Mouse (Mus musculus): ENCODE measurements around the gene Vmn2r23. TPM values are rescaled to one million over a fixed set of nuclear protein-coding genes. Genes with fewer than 3 reads are reported as not detected.

Gene Vmn2r23
- not detected for total RNA-seq (2023)

DNA sequence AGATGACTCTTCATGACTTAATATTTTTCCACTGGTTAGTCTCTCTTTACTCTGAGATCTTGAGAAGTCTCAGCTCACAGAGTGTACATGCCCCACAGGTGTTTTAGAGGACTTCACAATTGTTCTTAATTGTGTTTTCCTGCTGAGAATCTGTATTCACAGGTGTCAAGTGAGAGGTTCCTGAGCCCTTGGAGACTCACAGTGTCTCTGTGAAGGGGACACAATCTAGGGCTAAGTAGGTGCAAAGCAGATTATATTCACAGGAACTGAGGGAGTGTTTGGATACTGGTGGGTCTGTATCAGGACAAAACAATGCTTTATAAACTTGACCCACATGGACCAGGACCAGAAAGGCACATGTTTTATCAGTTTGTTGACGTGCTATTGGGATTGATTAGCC, at the start of gene Vmn2r23:
Gene Vmn2r23, plus strand, starts transcription at position 301 of the 400 bp plus-strand sequence.

DNA sequence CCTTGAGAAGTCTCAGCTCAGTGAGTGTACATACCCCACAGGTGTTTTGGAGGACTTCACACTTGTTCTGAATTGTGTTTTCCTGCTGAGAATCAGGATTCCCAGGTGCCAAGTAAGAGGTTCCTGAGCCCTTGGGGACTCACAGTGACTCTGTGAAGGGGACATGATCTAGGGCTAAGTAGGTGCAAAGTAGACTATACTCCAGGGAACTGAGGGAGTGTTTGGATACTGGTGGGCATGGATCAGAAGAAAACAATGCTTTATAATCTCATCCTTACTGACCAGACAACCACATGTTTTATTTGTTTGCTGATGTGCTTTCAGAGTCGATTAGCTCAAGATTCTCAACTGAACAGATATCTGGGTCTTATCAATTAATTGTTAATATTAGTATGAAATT, 76.1 kb downstream of the Vmn2r23 start, which contains the start of gene Vmn2r24:
Gene Vmn2r24, plus strand, starts transcription at position 301 of the 400 bp plus-strand sequence.

Other genes with a start within 250 kb of the Vmn2r23 start
- not detected for gene Vmn2r21, start 169.3 kb upstream of the Vmn2r23 start, total RNA-seq (2023)
- gene Vmn2r22, start 51.9 kb upstream of the Vmn2r23 start, total RNA-seq (2023) = not detected
- not detected for gene Vmn2r24, start 76.2 kb downstream of the Vmn2r23 start, total RNA-seq (2023)
- gene Vmn2r25, start 150.8 kb downstream of the Vmn2r23 start, total RNA-seq (2023) = not detected